Mouse (Mus musculus) cerebellum, adult (tissue): ENCODE data around the gene Lims1.

Source experiments
- ATAC-seq: cut with Nextera tagmentation; 2 replicates; pipeline ENCODE4 v1.9.2; 2017; ENCODE audit warnings: mild to moderate bottlenecking, moderate library complexity, mixed read lengths; ENCODE audit not compliant: insufficient number of reproducible peaks, low FRiP score, low TSS enrichment

The Lims1 gene

GRCm38 (mm10) chr10:58342199-58342598 is 18.9 kb downstream of the Lims1 start:
- ATAC-seq = no peak

- no peak for ATAC-seq
Observed at GRCm38 (mm10) chr10:58343552-58343951, 20.3 kb downstream of the Lims1 start.

- no peak for ATAC-seq
Observed at GRCm38 (mm10) chr10:58350600-58350999, 27.3 kb downstream of the Lims1 start.

GRCm38 (mm10) chr10:58351670-58352069 is 28.4 kb downstream of the Lims1 start:
- no peak for ATAC-seq

DNA sequence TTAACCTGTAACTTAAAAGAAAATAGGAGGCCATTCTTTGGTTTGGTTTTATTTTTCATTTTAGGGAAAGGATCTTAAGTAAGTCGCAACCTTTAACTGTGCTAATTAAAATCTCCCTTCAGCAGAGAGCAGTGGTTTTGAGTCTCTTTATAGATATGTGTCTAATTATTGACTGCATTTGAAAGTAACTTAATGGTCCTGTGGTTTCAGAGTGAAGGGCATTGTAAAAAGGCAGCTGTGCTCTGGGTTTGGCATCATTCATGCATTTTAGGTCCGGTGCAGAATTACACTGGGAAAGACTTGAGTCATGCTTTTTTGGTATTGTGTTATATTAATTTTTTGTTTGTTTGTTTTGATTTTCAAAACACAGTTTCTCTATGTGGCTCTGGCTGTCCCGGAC is 29.1 kb downstream of the Lims1 start:
- no peak for ATAC-seq

DNA sequence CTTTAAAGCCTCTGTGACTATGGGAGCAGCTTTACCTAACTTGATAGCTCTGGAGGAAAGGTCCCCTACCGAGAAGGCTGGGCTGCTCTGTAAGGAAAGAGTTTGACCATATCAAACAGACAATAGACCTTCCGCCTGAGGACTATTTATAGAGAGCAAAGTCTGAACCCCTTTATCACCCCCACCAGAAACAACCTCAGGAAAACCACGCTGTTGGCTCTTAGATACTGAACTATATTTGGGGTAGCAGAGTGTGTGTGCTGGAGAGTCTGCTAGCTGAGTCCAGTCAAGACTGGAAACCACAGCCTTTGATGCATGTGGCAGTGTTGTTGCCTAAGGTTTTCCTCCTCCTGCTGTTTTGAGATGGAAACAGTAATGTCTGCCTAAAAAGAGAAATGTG is 31.3 kb downstream of the Lims1 start:
- ATAC-seq = no peak

DNA sequence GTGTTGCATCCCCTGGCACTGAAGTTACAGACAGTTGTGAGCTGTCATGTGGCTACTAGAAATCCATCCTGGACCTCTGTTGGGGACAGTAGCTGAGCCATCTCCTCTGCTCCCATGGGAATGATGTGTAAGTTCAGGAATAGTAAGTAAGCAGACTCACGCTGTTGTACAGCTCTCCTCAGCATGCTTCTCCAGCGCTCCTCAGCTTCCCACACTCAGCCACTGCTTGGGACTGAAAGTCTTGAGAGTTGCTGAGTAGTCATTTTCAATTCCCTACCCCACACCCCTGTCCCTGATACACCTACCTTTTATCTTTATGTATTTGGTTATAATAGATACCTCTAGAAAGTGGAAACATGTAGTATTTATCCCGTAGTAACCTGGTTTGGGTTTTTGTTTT is 33.2 kb downstream of the Lims1 start:
- no peak for ATAC-seq

GRCm38 (mm10) chr10:58359123-58359522 is 35.9 kb downstream of the Lims1 start:
- ATAC-seq = no peak

- no peak for ATAC-seq
Observed at GRCm38 (mm10) chr10:58359952-58360351, 36.7 kb downstream of the Lims1 start.

GRCm38 (mm10) chr10:58362745-58363144 is 39.5 kb downstream of the Lims1 start:
- no peak for ATAC-seq

DNA sequence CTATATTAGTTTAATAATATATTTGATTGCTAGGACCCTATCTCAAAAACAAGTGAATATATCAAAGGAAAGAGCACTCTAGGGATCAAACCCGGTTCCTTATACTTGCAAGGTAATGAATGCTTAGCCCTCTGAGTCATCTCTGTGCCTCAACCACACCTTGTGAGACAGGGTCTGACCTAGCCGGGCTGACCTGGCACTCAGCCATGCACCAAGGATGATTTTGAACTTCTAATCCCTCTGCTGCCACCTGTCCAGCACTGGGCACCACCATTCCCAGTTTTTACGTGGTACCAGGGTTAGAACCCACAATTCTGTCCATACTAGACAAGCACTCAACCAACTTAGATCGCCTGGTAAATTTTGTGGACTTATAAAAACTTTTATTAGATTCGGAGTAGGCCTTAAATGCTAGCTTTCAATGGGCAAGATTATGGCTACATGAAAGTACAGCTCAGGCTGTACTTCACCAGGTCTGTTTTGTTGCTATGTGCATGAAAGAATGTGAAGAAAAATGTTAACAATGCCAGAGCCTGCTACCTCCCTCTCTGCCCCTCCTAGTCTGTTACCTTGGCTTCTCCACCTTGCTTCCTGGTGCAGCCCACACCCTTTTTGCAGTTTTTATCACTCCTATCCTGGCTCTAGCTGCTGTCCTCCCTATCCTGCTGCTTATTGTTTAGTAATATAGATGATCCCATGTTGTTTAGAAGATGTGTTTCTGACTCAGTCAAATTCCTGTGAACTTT is 41.7 kb downstream of the Lims1 start:
- no peak for ATAC-seq

- ATAC-seq = no peak
Observed at GRCm38 (mm10) chr10:58368791-58369706, 45.8 kb downstream of the Lims1 start.

DNA sequence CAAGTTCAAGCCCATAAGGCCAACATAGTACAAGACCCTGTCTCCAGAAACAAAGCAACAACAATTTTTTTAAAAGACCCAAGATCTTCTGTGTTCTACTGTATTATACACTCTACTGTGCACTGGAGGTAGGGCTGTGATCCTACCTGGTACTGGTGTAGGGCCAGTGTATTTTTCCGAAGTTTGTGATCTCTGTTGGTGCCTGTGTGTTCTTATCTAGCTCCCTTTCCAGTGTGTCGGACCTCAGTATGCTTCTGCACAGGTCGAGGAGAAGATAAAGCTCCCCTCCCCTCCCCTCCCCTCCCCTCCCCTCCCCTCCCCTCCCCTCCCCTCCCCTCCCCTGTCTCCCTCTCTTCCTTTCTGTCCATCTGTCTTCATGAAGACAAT is 46.4 kb downstream of the Lims1 start:
- ATAC-seq = no peak

DNA sequence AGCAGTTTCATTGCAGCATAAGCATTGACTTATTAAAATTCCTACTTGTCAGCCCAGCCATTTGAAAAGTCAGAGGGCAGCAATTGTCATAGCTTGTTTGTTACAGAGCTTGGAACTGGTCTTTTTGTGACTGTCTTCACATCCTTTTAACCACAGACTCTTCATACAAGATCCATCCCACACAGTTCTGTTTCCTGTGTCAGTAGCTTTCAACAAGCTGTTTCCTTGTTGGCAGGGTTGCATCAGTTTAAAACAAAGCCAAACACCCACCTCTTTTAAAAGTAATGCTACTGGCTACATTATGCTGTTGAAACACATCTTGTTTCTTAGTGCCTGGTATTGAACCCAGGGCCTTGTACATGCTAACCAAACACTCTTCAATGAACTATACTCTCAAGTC is 46.9 kb downstream of the Lims1 start:
- ATAC-seq = no peak

- ATAC-seq = no peak
Observed at GRCm38 (mm10) chr10:58370559-58370958, 47.3 kb downstream of the Lims1 start.

DNA sequence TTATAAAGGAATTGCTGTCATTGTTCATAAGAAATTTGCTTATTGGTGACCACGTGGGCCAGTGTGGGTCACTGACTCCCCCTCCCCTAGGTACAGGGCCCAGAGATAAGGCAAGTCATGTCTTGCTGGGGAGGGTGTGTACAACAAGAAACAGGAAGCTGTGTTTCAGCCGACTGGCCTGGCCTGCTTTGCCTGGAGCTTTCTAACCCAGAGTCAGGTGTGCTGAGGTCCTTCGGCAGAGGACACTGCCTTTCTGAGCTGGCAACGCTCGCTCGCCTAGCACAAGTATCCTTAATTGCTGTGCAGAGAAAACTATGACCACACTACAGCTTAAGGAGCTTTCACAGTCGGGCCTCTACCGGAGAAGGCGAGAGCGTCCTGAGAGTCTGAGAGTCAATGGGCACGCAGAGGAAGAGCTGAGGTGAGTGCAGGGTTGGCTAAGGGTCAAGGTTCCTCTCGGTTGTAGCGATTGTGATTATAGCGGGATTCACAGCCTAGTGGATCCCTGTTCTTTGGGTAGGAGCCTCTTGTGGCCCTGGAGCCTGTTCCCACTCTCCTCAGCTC is 48.1 kb downstream of the Lims1 start:
- peak; percentile 73 for ATAC-seq

- ATAC-seq = no peak
Observed at GRCm38 (mm10) chr10:58372430-58373030, 49.3 kb downstream of the Lims1 start.

DNA sequence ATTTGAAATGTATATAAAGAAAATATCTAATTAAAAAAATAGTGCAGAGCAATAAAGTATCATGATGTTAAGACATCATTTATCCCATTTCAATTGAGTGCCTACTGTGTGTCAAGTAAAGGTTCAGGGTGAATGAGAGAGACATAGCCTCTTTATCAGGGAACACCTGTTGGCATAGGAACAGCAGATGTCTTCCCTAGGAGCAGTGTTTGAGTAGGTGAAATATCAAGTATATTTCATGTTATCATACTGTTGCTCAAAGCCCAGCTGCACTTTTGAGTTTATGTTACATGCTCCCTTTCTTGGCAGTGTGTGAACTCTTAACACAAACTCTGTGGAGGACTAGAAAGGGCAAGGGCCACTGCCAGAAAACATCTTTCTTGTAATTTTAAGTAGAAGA is 50.6 kb downstream of the Lims1 start:
- ATAC-seq = no peak

DNA sequence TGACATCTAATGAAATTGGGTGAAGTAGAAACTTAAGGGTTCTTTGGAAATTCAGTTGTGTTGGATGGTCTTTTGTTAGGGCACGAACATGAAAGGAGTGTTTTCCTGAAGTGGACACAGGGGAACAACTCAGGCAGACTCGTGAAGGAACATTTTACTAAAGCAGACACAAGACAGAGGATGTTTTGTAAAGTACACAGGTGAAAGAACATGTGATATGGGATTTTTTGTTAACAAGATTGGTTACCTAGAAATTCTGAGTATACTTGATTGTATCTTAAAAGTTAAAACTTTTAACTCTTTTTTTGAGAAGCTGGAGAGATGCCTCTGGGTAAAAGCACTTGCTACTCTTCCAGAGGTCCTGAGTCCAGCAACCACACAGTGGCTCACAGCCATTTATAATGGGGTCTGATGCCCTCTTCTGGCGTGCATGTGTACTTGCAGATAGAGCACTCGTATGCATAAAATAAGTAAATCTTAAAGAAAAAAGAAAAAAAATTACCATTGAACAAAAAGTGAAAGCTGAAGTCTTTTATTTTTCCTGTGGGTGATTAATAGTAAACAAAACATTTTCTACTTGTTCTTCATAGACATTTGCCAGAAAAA is 54.4 kb downstream of the Lims1 start:
- ATAC-seq = no peak

DNA sequence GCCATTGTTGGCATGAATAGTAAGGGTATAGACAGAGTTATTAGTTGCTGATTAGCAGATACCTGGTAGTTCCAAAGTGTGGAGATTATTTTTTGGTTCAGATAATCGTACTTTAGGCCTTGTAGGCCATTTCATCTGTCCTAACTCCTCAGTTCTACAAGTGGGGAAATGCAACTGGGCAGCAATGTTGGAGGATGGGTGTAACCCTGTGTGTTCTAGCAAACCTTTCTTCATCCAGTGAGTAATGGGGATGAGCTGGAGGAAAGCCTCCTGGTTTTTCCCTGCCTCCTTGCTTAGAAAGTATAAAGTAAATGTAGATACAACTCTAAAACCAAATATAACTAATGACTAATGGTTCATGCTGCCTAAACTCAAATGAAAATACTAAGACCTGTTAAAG is 55.1 kb downstream of the Lims1 start:
- ATAC-seq = no peak

GRCm38 (mm10) chr10:58379699-58380098 is 56.4 kb downstream of the Lims1 start:
- no peak for ATAC-seq
